Mouse (Mus musculus): ENCODE data around the gene Pard3b. TPM values are rescaled to one million over a fixed set of nuclear protein-coding genes. Genes with fewer than 3 reads are reported as not detected.

The Pard3b gene
- total and polyA plus RNA-seq, 2 experiments from 2014 or later, result 4.4 to 6.1 TPM

GRCm38 (mm10) chr1:62394555-62394954, 755.9 kb downstream of the Pard3b start:
- no peaks in the 10 kb centered on the region for H3K4me1 ChIP-seq (ENCODE audit: insufficient read depth)
- 93% methylated on average over 3 of the region's 3 CpGs for WGBS

DNA sequence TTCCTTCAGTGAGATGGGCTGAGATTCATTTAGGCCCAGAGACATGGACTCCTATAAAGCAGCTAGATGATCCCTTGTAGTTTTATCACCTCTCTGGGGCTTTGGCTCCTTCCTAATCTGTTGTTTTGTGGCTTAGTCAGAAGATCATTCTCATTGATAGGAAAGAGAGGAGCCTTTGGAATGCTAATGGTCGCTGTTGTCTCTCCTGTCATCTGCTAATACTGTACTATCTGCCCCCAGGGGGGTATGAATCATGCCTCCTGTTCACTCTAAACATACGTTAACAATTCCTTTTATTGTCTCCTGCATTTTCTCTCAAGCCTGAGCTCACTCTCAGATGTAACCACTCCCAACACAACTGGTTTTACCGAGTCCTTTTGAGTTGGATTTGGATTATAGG, 759.6 kb downstream of the Pard3b start:
- no peaks in the 10 kb centered on the region for H3K27me3 ChIP-seq (ENCODE audit: insufficient read depth, low read length)
- no peak for ATAC-seq
- H3K4me3 ChIP-seq (ENCODE audit: low read depth, low read length), result no peak overlapping the region
- TF ChIP-seq CTCF (IDR thresholded peaks at IDR 0.05; ENCODE audit: low read depth), result no peak
- H3K9me3 ChIP-seq (ENCODE audit: low read length), result no peaks in the 10 kb centered on the region
- H3K9ac ChIP-seq, result no peak overlapping the region
- no peaks in the 10 kb centered on the region for H3K4me1 ChIP-seq (ENCODE audit: insufficient read depth)
- H3K36me3 ChIP-seq (ENCODE audit: insufficient read depth), result no peaks in the 10 kb centered on the region
- no peak overlapping the region for H3K27ac ChIP-seq (ENCODE audit: low read depth, low read length)
- no peak overlapping the region for H3K4me2 ChIP-seq (ENCODE audit: low read depth)
- 26% methylated on average over 3 of the region's 3 CpGs for WGBS
- no peak for DNase-seq

More at GRCm38 (mm10) chr1:62394555-62394954, 755.9 kb downstream of the Pard3b start:
- ATAC-seq (no peak), DNase-seq (no peak)
- Histone ChIP-seq H3K36me3 (ENCODE audit: insufficient read depth) (no peaks in the 10 kb centered on the region), H3K4me2 (ENCODE audit: low read depth) (no peak overlapping the region), H3K4me3 (ENCODE audit: low read depth, low read length) (no peak overlapping the region), H3K27me3 (ENCODE audit: insufficient read depth, low read length) (no peaks in the 10 kb centered on the region), H3K27ac (ENCODE audit: low read depth, low read length) (no peak overlapping the region), H3K9me3 (ENCODE audit: low read length) (no peaks in the 10 kb centered on the region), H3K9ac (no peak overlapping the region)
- no peak for TF ChIP-seq CTCF (IDR thresholded peaks at IDR 0.05; ENCODE audit: low read depth)

GRCm38 (mm10) chr1:62398738-62399137, 760.1 kb downstream of the Pard3b start:
- DNase-seq (no peak), ATAC-seq (no peak)
- no peak for TF ChIP-seq CTCF (IDR thresholded peaks at IDR 0.05; ENCODE audit: low read depth)
- Histone ChIP-seq H3K36me3 (ENCODE audit: insufficient read depth) (no peaks in the 10 kb centered on the region), H3K9me3 (ENCODE audit: low read length) (no peaks in the 10 kb centered on the region), H3K27me3 (ENCODE audit: insufficient read depth, low read length) (no peaks in the 10 kb centered on the region), H3K4me3 (ENCODE audit: low read depth, low read length) (no peak overlapping the region), H3K27ac (ENCODE audit: low read depth, low read length) (no peak overlapping the region), H3K4me1 (ENCODE audit: insufficient read depth) (no peaks in the 10 kb centered on the region), H3K4me2 (ENCODE audit: low read depth) (no peak overlapping the region), H3K9ac (no peak overlapping the region)
- WGBS, result 79% methylated on average over 4 of the region's 4 CpGs

DNA sequence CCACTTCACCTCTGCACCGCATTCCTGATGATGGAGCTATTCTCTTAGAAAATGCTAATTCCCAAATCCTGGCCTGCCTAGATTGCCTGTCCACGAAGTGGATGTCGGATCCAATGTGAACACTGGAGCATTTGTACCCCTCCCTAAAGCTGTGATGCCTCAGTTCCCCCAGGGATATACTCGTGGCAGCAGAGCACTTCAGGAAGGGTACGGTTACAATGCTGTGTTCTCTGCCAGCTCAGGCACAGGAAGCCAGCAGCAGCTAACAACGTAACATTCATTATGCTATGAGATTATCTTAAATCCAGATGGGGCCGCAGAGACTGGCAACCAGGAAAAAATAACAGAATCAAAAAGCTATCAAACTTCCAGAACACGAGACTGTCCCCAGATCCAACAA, 766.4 kb downstream of the Pard3b start:
- H3K9me3 ChIP-seq (ENCODE audit: low read length), result no peaks in the 10 kb centered on the region
- no peaks in the 10 kb centered on the region for H3K4me1 ChIP-seq (ENCODE audit: insufficient read depth)
- no peak overlapping the region for H3K27ac ChIP-seq (ENCODE audit: low read depth, low read length)
- H3K4me3 ChIP-seq (ENCODE audit: low read depth, low read length), result no peak overlapping the region
- H3K36me3 ChIP-seq (ENCODE audit: insufficient read depth), result no peaks in the 10 kb centered on the region
- no peak for TF ChIP-seq CTCF (IDR thresholded peaks at IDR 0.05; ENCODE audit: low read depth)
- H3K9ac ChIP-seq, result no peak overlapping the region
- H3K27me3 ChIP-seq (ENCODE audit: insufficient read depth, low read length), result no peaks in the 10 kb centered on the region
- ATAC-seq, result no peak
- DNase-seq, result no peak
- WGBS, result 57% methylated on average over 8 of the region's 8 CpGs
- H3K4me2 ChIP-seq (ENCODE audit: low read depth), result no peak overlapping the region

- H3K4me2 ChIP-seq (ENCODE audit: low read depth), result no peak overlapping the region
- no peaks in the 10 kb centered on the region for H3K36me3 ChIP-seq (ENCODE audit: insufficient read depth)
- DNase-seq (no peak), ATAC-seq (no peak)
- WGBS, result 20% methylated on average over 2 of the region's 2 CpGs
- TF ChIP-seq CTCF (IDR thresholded peaks at IDR 0.05; ENCODE audit: low read depth), result no peak
- H3K27ac ChIP-seq (ENCODE audit: low read depth, low read length), result no peak overlapping the region
- no peaks in the 10 kb centered on the region for H3K4me1 ChIP-seq (ENCODE audit: insufficient read depth)
- no peaks in the 10 kb centered on the region for H3K27me3 ChIP-seq (ENCODE audit: insufficient read depth, low read length)
- H3K4me3 ChIP-seq (ENCODE audit: low read depth, low read length), result no peak overlapping the region
- H3K9ac ChIP-seq, result no peak overlapping the region
- H3K9me3 ChIP-seq (ENCODE audit: low read length), result no peaks in the 10 kb centered on the region
Measured at GRCm38 (mm10) chr1:62411368-62411767, 772.7 kb downstream of the Pard3b start.

GRCm38 (mm10) chr1:62412019-62412418, 773.4 kb downstream of the Pard3b start:
- no peak for TF ChIP-seq CTCF (IDR thresholded peaks at IDR 0.05; ENCODE audit: low read depth)
- ATAC-seq, result no peak
- WGBS, result 78% methylated on average over 4 of the region's 4 CpGs
- Histone ChIP-seq H3K4me3 (ENCODE audit: low read depth, low read length) (no peak overlapping the region), H3K4me1 (ENCODE audit: insufficient read depth) (no peaks in the 10 kb centered on the region), H3K27ac (ENCODE audit: low read depth, low read length) (no peak overlapping the region), H3K36me3 (ENCODE audit: insufficient read depth) (no peaks in the 10 kb centered on the region), H3K9ac (no peak overlapping the region), H3K27me3 (ENCODE audit: insufficient read depth, low read length) (no peaks in the 10 kb centered on the region), H3K9me3 (ENCODE audit: low read length) (no peaks in the 10 kb centered on the region), H3K4me2 (ENCODE audit: low read depth) (no peak overlapping the region)
- DNase-seq, result no peak

GRCm38 (mm10) chr1:62412988-62413387, 774.4 kb downstream of the Pard3b start:
- Histone ChIP-seq H3K27me3 (ENCODE audit: insufficient read depth, low read length) (no peaks in the 10 kb centered on the region), H3K36me3 (ENCODE audit: insufficient read depth) (no peaks in the 10 kb centered on the region), H3K9me3 (ENCODE audit: low read length) (no peaks in the 10 kb centered on the region), H3K4me1 (ENCODE audit: insufficient read depth) (no peaks in the 10 kb centered on the region), H3K9ac (no peak overlapping the region), H3K27ac (ENCODE audit: low read depth, low read length) (no peak overlapping the region), H3K4me2 (ENCODE audit: low read depth) (no peak overlapping the region), H3K4me3 (ENCODE audit: low read depth, low read length) (no peak overlapping the region)
- no peak for TF ChIP-seq CTCF (IDR thresholded peaks at IDR 0.05; ENCODE audit: low read depth)
- ATAC-seq (no peak), DNase-seq (no peak)
- WGBS, result 90% methylated on average over 3 of the region's 3 CpGs

DNA sequence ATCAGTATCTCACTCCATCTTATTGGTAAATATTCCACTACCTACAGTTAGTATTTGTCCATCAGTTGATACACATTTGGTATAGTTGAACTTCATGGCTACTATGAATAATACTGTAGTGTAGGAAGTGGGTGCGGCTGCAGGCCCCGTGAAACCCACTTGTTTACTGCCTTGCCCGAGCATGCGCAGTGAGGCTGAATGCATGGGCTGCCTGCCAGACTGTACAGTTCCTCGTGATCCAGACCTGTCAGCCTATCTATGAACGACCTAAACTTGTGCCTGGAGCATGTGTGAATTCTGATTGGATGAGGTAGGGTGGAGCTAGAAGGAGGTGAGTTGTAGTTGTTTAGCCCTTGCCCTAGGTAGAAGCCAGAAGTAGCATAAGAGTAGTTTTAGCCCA, 775.9 kb downstream of the Pard3b start:
- Histone ChIP-seq H3K9me3 (ENCODE audit: low read length) (no peaks in the 10 kb centered on the region), H3K27me3 (ENCODE audit: insufficient read depth, low read length) (no peaks in the 10 kb centered on the region), H3K9ac (no peak overlapping the region), H3K27ac (ENCODE audit: low read depth, low read length) (no peak overlapping the region), H3K36me3 (ENCODE audit: insufficient read depth) (no peaks in the 10 kb centered on the region), H3K4me3 (ENCODE audit: low read depth, low read length) (no peak overlapping the region), H3K4me1 (ENCODE audit: insufficient read depth) (no peaks in the 10 kb centered on the region), H3K4me2 (ENCODE audit: low read depth) (no peak overlapping the region)
- no peak for TF ChIP-seq CTCF (IDR thresholded peaks at IDR 0.05; ENCODE audit: low read depth)
- DNase-seq, result no peak
- 65% methylated on average over 6 of the region's 6 CpGs for WGBS
- ATAC-seq, result no peak

Measured in forebrain, postnatal 0 days (tissue).